Mouse (Mus musculus): ENCODE measurements at regions not wholly inside any gene's neighbourhood (a gene's known extent, or its start where the extent isn't known, plus 50 kb on each side); places are given as distances from the start of the nearest gene placed in this dataset.
A peak's percentile ranks its signal among the peaks of the same experiment; 100 is the strongest.

GRCm38 (mm10) chr15:53399663-53400553 lies 484.8 kb upstream of the Gm7489 start:
- H3K27ac ChIP-seq (ENCODE audit: insufficient read depth, low read length): peak overlapping the region; percentile 74
- no peaks in the 10 kb centered on the region for H3K4me1 ChIP-seq (ENCODE audit: control insufficient read depth, insufficient read depth, insufficient read length)
- TF ChIP-seq POLR2A (IDR thresholded peaks at IDR 0.05; ENCODE audit: low read depth, low read length): no peak
- TF ChIP-seq CTCF (IDR thresholded peaks at IDR 0.05; ENCODE audit: extremely low read depth, insufficient read depth, insufficient read length, insufficient replicate concordance): no peak
- 12% methylated on average over 11 of the region's 11 CpGs for WGBS
- H3K4me3 ChIP-seq (ENCODE audit: extremely low read depth, insufficient read depth, insufficient read length): peak overlapping the region; percentile 51
- no peak for DNase-seq (ENCODE audit: low read depth in 1 of 2, low spot score in 2 of 2)
- H3K27me3 ChIP-seq (ENCODE audit: control insufficient read depth, insufficient read depth, low read length): no peaks in the 10 kb centered on the region
- no peaks in the 10 kb centered on the region for H3K36me3 ChIP-seq (ENCODE audit: control insufficient read depth, insufficient read depth, low read length)

GRCm38 (mm10) chr15:53400554-53400846 lies 484.2 kb upstream of the Gm7489 start:
- Histone ChIP-seq H3K27ac (ENCODE audit: insufficient read depth, low read length) (no peak overlapping the region), H3K36me3 (ENCODE audit: control insufficient read depth, insufficient read depth, low read length) (no peaks in the 10 kb centered on the region), H3K4me1 (ENCODE audit: control insufficient read depth, insufficient read depth, insufficient read length) (no peaks in the 10 kb centered on the region), H3K4me3 (ENCODE audit: extremely low read depth, insufficient read depth, insufficient read length) (no peak overlapping the region), H3K27me3 (ENCODE audit: control insufficient read depth, insufficient read depth, low read length) (no peaks in the 10 kb centered on the region)
- TF ChIP-seq CTCF (IDR thresholded peaks at IDR 0.05; ENCODE audit: extremely low read depth, insufficient read depth, insufficient read length, insufficient replicate concordance) (no peak), POLR2A (IDR thresholded peaks at IDR 0.05; ENCODE audit: low read depth, low read length) (no peak)
- 3% methylated on average over 3 of the region's 3 CpGs for WGBS
- no peak for DNase-seq (ENCODE audit: low read depth in 1 of 2, low spot score in 2 of 2)

Measured in spleen, adult 2 months (tissue).